Mouse (Mus musculus): Measurements from ENCODE around the gene Srpk1. TPM values are rescaled to one million over a fixed set of nuclear protein-coding genes. Genes with fewer than 3 reads are reported as not detected.

Gene Srpk1
- 61.1 and 61.5 TPM in 2 replicates for polyA plus RNA-seq (2016; fragmentation: Nextera tagmentation; extraction: Ambion mirVana)

DNA sequence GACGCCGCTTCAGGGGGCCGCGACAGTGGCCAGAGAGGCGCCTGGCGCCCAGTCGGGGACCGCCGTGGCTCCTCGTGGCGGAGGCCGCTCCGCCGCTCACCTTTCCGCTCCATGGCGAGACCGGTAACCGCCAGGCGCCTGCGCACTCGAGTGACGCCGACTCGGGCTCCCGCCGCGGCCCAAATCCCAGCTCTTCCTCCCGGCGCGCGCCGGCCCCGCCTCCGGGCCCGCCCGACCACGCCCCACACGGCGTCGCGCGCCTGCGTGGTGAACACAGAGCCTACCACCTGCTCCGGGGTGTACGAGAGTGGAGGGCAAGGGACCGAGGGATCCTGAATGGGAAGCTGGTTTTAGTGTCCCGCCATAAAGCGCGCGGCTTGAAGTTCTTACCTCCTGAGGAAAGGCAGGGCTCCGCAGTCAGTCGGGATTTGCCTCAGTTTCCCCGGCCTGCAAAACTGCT is at the start of gene Srpk1:
Srpk1 (minus strand) TSS at position 410 of the 460 bp plus-strand sequence.
- H3K4me1 ChIP-seq, result peaks cover 48% of the 10 kb centered on the region
- WGBS (ENCODE audit: insufficient replicate concordance), result under 1% methylated on average over 53 of the region's 53 CpGs
- ATAC-seq, result peak; percentile 89
- H3K4me3 ChIP-seq, result peak within 1 kb of the TSS; percentile 94
- H3K9ac ChIP-seq, result peak within 1 kb of the TSS; percentile 94
- no peaks in the 10 kb centered on the region for H3K9me3 ChIP-seq (replicated peaks)
- H3K36me3 ChIP-seq, result peaks cover 22% of the 10 kb centered on the region
- H3K27me3 ChIP-seq (replicated peaks), result 0 out of 2 replicates have a peak, but pooled peaks cover 9% of the 10 kb centered on the region
- H3K4me2 ChIP-seq, result peak within 1 kb of the TSS; percentile 88
- peak within 1 kb of the TSS; percentile 83 for H3K27ac ChIP-seq

DNA sequence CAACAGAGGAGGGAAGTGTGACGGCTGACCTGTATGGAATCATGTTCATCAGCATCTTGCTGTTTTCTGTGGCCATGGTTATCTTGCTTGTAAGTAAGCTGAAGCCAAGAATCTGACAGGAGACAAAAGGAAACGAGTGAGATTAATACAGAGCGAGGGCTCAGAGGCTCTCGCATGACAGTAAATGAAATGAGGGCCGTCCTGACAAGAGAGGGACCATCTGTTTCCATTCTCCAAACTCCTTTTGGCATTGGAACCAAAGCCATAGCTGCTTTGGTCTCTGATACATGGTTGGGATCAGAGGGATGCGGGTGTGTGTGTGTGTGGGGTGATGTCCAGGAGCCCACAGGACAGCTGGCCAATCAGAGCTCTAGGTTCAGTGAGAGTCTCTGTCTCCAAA is 37.1 kb upstream of the Srpk1 start:
- Histone ChIP-seq H3K27ac (no peak overlapping the region), H3K27me3 (replicated peaks) (no peaks in the 10 kb centered on the region; the same call in 1 of the 2 replicates), H3K9me3 (replicated peaks) (no peaks in the 10 kb centered on the region), H3K4me1 (no peaks in the 10 kb centered on the region), H3K36me3 (no peaks in the 10 kb centered on the region), H3K4me2 (no peak overlapping the region), H3K4me3 (no peak overlapping the region), H3K9ac (no peak overlapping the region)
- no peak for ATAC-seq
- WGBS (ENCODE audit: insufficient replicate concordance), result 63% methylated on average over 6 of the region's 6 CpGs

DNA sequence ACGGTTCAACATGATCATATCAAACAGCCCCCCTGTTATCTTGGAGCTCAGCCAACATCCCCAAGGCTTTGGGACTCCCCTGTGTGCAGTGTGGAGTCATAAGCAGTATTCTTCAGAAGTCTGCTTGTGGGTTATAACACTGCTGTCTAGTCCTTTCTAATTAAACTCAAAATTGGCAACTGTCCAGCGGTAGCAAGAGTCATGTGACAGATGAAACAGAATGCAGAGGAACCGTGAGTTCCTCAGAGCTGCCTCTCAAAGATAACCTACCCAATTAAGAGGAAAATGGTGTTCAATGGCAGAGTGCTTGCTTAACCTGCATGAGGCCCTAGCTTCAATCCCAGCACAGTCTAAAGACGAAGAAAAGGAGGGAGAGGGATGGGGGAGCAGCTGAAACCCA is 35.4 kb upstream of the Srpk1 start:
- WGBS (ENCODE audit: insufficient replicate concordance), result 27% methylated on average over 4 of the region's 4 CpGs
- no peaks in the 10 kb centered on the region for H3K4me1 ChIP-seq
- H3K4me3 ChIP-seq, result no peak overlapping the region
- no peak overlapping the region for H3K9ac ChIP-seq
- H3K9me3 ChIP-seq (replicated peaks), result no peaks in the 10 kb centered on the region
- H3K36me3 ChIP-seq, result no peaks in the 10 kb centered on the region
- no peak overlapping the region for H3K27ac ChIP-seq
- ATAC-seq, result no peak
- H3K4me2 ChIP-seq, result no peak overlapping the region
- no peaks in the 10 kb centered on the region; the same call in 1 of the 2 replicates for H3K27me3 ChIP-seq (replicated peaks)

DNA sequence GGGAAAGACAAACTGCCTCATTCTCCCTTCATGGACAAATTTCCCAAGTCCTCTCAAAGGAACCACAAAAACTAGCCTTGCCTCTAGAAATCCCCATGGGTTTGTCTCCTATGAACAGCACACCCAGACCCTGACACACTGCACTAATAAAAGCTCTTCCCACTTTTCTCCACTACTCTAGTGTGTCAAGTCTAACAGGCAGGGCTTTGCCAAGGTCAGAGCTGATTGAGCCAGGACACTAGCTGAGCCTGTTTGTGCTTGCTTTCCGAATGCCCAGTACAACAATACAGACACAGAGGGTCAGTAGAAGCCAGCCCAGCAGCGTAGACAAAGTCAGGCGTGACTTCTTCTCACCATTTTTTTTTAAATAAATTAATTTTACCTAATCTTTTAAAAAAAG is 27.8 kb upstream of the Srpk1 start:
- H3K9ac ChIP-seq, result no peak overlapping the region
- H3K4me2 ChIP-seq, result no peak overlapping the region
- H3K36me3 ChIP-seq, result no peaks in the 10 kb centered on the region
- H3K4me3 ChIP-seq, result no peak overlapping the region
- H3K9me3 ChIP-seq (replicated peaks), result no peaks in the 10 kb centered on the region
- no peak for ATAC-seq
- no peaks in the 10 kb centered on the region for H3K4me1 ChIP-seq
- WGBS (ENCODE audit: insufficient replicate concordance), result 65% methylated on average over 3 of the region's 3 CpGs
- no peak overlapping the region for H3K27ac ChIP-seq
- H3K27me3 ChIP-seq (replicated peaks), result peaks cover 4% of the 10 kb centered on the region; the same call in 1 of the 2 replicates

DNA sequence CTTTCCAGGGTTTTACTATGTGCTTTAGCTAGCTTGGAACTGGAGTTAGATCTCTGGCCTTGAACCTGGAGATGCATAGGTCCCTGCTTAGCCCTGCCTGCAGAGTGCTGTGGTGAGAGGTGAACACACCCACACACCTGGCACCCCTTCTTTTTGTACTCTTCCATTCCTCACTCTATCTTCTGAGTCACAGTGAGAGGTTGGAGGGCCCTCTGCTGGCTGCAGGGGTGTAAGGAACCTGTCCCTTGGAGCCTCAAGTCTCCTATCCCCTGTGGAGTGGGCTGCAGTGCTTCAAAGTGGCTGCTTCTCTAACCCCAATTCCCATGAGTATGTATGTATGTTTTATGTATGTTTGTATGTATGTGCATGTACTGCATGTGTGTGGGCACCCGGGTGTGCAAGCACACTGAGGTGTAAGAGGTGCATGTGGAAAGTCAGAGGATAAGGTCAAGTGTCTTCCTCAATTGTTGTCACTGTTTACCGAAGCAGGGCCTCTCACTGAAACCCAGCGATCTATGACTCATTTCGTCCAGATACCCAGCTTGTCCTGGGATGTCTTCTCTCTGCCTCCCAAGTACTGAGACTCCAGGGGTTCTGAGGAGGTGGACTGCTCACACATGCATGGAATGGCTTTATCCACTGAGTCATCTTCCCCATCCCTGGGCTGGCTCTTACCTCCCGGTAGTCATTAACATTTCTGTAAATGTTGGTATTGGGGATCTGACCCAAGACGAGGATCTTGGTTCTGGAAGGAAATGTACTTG is 26.3 kb upstream of the Srpk1 start:
- H3K27ac ChIP-seq, result no peak overlapping the region
- no peaks in the 10 kb centered on the region for H3K4me1 ChIP-seq
- H3K9ac ChIP-seq, result no peak overlapping the region
- H3K36me3 ChIP-seq, result no peaks in the 10 kb centered on the region
- ATAC-seq, result no peak
- 34% methylated on average over 6 of the region's 6 CpGs for WGBS (ENCODE audit: insufficient replicate concordance)
- no peaks in the 10 kb centered on the region for H3K9me3 ChIP-seq (replicated peaks)
- no peak overlapping the region for H3K4me3 ChIP-seq
- no peak overlapping the region for H3K4me2 ChIP-seq
- peaks cover 15% of the 10 kb centered on the region; the same call in 1 of the 2 replicates for H3K27me3 ChIP-seq (replicated peaks)

DNA sequence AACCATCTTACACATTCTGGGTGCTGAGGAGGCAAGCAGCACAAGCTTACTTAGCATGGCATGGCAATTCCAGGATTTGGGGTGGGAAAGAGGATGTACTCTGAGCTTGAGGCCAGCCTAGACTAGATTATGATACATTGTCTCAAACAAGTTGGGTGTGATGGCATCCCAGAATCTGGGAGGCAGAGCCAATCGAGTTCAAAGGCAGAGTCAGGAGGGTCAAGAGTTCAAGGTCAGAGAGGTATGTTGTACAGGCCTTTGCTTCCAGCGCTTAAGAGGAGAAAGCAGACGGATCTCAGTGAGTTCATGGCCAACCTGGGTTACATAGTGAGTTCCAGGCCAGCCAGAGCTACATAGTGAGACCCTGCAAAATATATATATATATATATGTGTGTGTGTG is 23.7 kb upstream of the Srpk1 start:
- 57% methylated on average over 3 of the region's 3 CpGs for WGBS (ENCODE audit: insufficient replicate concordance)
- Histone ChIP-seq H3K9ac (no peak overlapping the region), H3K4me1 (no peaks in the 10 kb centered on the region), H3K36me3 (no peaks in the 10 kb centered on the region), H3K9me3 (replicated peaks) (no peaks in the 10 kb centered on the region), H3K27me3 (replicated peaks) (peaks cover 39% of the 10 kb centered on the region), H3K27ac (no peak overlapping the region), H3K4me3 (no peak overlapping the region), H3K4me2 (no peak overlapping the region)
- ATAC-seq, result no peak

DNA sequence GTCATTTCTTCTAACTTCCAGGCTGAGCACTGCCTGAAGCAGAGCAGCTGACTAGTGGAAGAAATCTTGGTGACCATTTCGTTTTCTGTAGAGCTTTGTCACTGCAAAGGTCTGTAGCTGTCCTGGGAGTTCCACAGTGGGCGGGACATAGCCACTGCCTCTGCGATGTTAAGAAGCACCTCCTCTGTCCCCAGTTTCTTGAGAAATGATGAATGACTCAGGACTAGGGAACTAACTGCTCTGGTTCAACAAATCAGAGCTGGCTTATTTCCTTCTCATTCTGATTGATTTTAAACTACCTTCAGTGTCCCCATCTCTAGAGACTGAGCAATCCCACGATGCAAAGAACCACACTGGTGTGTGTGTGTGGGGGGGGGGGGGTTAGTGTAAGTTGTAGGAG is 21.6 kb upstream of the Srpk1 start:
- Histone ChIP-seq H3K4me1 (no peaks in the 10 kb centered on the region), H3K9ac (no peak overlapping the region), H3K4me3 (no peak overlapping the region), H3K27me3 (replicated peaks) (peaks cover 42% of the 10 kb centered on the region), H3K27ac (no peak overlapping the region), H3K9me3 (replicated peaks) (no peaks in the 10 kb centered on the region), H3K36me3 (no peaks in the 10 kb centered on the region), H3K4me2 (no peak overlapping the region)
- WGBS (ENCODE audit: insufficient replicate concordance), result 37% methylated on average over 4 of the region's 4 CpGs
- ATAC-seq, result no peak

DNA sequence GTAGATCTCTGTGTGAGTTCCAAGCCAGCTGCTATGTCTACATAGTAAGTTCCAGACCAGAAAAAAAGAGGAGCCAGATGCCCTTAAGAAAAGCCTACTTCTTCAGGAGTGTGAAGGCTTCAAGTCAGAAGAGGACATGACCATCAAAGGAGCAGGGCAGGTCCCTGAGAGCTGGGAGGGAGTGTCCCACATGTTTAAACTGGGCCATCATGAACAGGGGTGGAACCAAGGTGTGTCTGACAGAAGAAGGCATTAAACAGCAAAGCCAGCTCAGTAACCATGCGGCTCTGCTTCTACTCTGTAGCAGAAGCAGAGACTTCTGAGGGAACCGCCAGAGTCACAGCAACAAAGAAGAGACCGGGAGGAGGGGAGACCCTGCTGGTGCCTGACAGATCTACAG is 21.2 kb upstream of the Srpk1 start:
- Histone ChIP-seq H3K27me3 (replicated peaks) (peaks cover 44% of the 10 kb centered on the region), H3K4me1 (no peaks in the 10 kb centered on the region), H3K9ac (no peak overlapping the region), H3K36me3 (no peaks in the 10 kb centered on the region), H3K27ac (no peak overlapping the region), H3K4me2 (no peak overlapping the region), H3K4me3 (no peak overlapping the region), H3K9me3 (replicated peaks) (no peaks in the 10 kb centered on the region)
- ATAC-seq, result no peak
- WGBS (ENCODE audit: insufficient replicate concordance), result 28% methylated on average over 3 of the region's 3 CpGs

DNA sequence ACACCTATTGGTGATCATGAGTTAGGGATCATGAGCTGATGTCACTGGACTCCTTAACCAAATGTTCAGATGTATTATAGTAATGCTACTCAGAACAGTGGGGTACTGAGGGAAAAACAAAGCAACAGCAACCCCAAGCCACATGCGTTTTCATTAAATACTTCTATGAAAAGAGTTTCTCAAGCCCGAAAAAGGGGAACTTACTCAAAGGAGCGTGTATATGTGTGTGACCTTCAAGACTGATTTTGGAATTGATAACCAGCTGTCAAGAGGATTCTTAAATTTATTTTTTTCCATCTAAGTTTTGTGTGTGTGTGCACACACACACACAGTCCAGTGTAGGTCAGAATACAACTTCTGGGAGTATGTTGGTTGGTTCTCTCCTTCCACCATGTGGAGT is 17.6 kb upstream of the Srpk1 start:
- no peak overlapping the region for H3K9ac ChIP-seq
- H3K27ac ChIP-seq, result no peak overlapping the region
- H3K9me3 ChIP-seq (replicated peaks), result no peaks in the 10 kb centered on the region
- peaks cover 41% of the 10 kb centered on the region for H3K27me3 ChIP-seq (replicated peaks)
- H3K4me1 ChIP-seq, result no peaks in the 10 kb centered on the region
- no peaks in the 10 kb centered on the region for H3K36me3 ChIP-seq
- ATAC-seq, result no peak
- no peak overlapping the region for H3K4me2 ChIP-seq
- 34% methylated on average over 3 of the region's 3 CpGs for WGBS (ENCODE audit: insufficient replicate concordance)
- no peak overlapping the region for H3K4me3 ChIP-seq

DNA sequence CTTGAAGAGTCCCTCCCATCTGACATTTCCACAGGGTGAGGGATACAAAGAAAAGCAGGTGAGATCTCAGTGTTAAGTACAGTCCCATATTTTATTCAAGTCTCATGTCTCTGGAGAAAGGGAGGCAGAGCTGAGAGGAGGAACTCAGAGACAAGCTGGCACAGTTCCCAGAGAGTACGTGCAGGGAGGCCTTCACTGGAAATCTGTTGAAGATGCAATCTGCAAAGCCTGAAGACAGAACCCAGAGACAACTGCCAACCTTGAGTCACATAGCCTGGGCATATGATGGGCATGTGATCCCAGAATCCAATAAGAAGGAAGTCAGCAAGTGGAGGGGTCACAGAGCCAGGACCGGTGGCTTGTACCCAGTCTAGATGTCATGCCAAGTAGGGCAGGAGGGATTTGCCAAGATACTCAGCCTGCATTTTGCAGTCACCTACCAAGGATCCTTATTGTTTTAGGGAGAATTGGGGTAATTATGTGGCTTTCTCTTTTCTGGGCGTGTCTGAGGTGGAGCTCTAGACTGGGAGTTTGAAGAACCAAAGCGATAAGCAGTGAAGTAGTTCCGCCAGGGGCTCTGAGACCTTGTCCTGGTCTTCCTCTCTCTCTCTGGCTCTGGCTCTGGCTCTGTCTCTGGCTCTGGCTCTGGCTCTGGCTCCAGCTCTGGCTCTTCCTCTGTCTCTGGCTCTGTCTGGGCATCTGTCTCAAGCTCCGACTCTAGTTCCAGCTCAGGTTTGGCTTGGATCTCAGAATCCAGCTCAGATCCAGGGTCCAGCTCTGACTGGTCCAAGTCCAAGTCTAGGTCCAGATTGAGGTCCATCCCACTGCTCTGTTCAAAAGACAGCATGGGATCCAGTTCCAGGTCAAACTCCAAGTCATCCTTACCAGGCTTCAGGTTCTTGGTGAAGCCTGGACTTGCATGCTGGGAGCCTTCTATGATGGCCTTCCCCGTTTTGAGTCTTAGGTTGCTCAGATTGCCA is 15.5 kb upstream of the Srpk1 start:
- ATAC-seq, result no peak
- Histone ChIP-seq H3K9me3 (replicated peaks) (no peaks in the 10 kb centered on the region), H3K4me3 (no peak overlapping the region), H3K4me1 (no peaks in the 10 kb centered on the region), H3K27me3 (replicated peaks) (peaks cover 22% of the 10 kb centered on the region), H3K9ac (no peak overlapping the region), H3K36me3 (no peaks in the 10 kb centered on the region), H3K4me2 (no peak overlapping the region), H3K27ac (no peak overlapping the region)
- 72% methylated on average over 7 of the region's 7 CpGs for WGBS (ENCODE audit: insufficient replicate concordance)

DNA sequence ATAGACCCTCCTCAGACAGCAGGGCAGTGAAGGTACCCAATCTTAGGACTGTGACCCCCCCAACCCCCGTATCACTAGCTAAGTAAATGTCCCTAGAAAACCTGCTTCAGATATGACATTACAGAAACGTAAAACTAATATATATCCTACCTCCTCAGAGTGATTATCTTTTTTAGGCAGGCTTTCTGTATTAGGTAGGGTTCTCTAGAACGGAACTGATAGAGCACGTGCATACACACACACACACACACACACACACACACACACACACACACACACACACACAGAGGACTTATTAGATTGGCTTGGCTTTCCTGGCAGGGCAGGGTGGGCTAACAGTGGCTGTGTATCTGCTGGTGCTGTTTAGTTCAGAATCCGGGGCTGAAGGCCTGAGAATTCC is 13.3 kb upstream of the Srpk1 start:
- no peak overlapping the region for H3K27ac ChIP-seq
- no peak overlapping the region for H3K4me3 ChIP-seq
- no peak overlapping the region for H3K9ac ChIP-seq
- H3K9me3 ChIP-seq (replicated peaks), result no peaks in the 10 kb centered on the region
- H3K4me1 ChIP-seq, result no peaks in the 10 kb centered on the region
- H3K4me2 ChIP-seq, result no peak overlapping the region
- WGBS (ENCODE audit: insufficient replicate concordance), result 40% methylated on average over 5 of the region's 5 CpGs
- ATAC-seq, result no peak
- H3K36me3 ChIP-seq, result no peaks in the 10 kb centered on the region
- peaks cover 11% of the 10 kb centered on the region; the same call in 1 of the 2 replicates for H3K27me3 ChIP-seq (replicated peaks)

DNA sequence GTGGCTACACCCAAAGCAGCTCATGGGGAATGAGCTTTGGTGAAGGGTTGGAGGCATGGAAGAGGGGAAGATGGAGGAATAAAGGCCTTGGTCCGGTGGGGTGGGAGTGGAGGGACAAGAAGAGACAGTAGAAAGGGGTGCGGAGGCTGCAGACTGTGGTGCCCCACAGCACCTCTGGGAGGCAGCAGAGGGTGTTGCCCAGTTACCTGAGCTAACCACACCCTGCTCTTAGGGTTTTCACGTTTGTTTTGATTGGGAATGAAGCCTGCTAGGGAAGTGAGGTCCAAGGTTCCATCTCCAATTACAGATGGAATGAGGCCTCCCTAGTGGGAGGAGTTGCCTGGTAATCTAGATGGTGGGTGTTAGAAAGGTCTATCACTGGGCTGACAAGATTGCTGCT is 6.6 kb upstream of the Srpk1 start:
- no peak overlapping the region for H3K27ac ChIP-seq
- no peak overlapping the region for H3K4me3 ChIP-seq
- no peak overlapping the region for H3K4me2 ChIP-seq
- H3K27me3 ChIP-seq (replicated peaks), result peaks cover 14% of the 10 kb centered on the region; the same call in 1 of the 2 replicates
- H3K4me1 ChIP-seq, result peaks cover 13% of the 10 kb centered on the region
- H3K9ac ChIP-seq, result no peak overlapping the region
- 21% methylated on average over 3 of the region's 3 CpGs for WGBS (ENCODE audit: insufficient replicate concordance)
- H3K9me3 ChIP-seq (replicated peaks), result no peaks in the 10 kb centered on the region
- no peaks in the 10 kb centered on the region for H3K36me3 ChIP-seq
- ATAC-seq, result no peak
